Mouse (Mus musculus): Measurements from ENCODE around the gene Ssu72. TPM values are rescaled to one million over a fixed set of nuclear protein-coding genes. Genes with fewer than 3 reads are reported as not detected.
"Not testable (repeated sequence)": the region's sequence is repeated elsewhere in the genome, so short reads cannot be mapped to it uniquely, and the experiment has no call there.

The Ssu72 gene
- polyA plus RNA-seq, 1 experiment from 2014 or later = 115 TPM

DNA sequence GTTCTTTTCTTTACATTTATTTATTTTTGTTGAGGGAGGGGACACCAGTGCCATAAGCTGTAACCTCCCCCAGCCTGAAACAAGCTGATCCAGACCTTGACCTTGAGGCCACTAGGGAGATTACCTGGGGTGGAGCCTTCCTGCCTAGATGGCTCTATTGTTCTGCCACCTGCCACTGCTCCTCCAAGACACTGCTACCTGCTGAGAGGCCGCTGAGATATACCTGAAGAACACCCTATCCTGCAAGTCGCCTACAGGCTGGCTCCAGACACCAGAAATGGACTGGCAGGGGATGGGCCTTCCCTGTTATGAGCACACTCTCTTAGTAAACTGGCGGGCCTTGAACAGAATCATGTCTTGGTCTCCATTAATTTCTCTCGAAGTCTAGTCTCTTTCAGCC is 34.4 kb upstream of the Ssu72 start:
- H3K4me1 ChIP-seq (ENCODE audit: control insufficient read depth in 2 of 2, insufficient read depth in 2 of 2, low read length in 2 of 2); ATAC-seq (ENCODE audit: insufficient number of reproducible peaks, insufficient read depth, low FRiP score, low read depth); H3K9me3 ChIP-seq (ENCODE audit: control insufficient read depth, low read length); H3K27ac ChIP-seq (replicated peaks in 1 of 2; ENCODE audit: control insufficient read depth in 1 of 2, insufficient read depth in 1 of 2, low read depth in 2 of 2, low read length in 2 of 2); H3K4me2 ChIP-seq (ENCODE audit: low read length); H3K9ac ChIP-seq (ENCODE audit: low read length); H3K27me3 ChIP-seq (ENCODE audit: control insufficient read depth, insufficient read depth, low read length); H3K4me3 ChIP-seq (ENCODE audit: control insufficient read depth in 1 of 2, insufficient read depth in 1 of 2, low read depth in 1 of 2, low read length in 2 of 2): not testable (repeated sequence)
- 74% methylated on average over 4 of the region's 4 CpGs for WGBS
- H3K36me3 ChIP-seq (ENCODE audit: control insufficient read depth, insufficient read depth, low read length) = peaks cover 10% of the 10 kb centered on the region; the same call in 1 of the 2 replicates

DNA sequence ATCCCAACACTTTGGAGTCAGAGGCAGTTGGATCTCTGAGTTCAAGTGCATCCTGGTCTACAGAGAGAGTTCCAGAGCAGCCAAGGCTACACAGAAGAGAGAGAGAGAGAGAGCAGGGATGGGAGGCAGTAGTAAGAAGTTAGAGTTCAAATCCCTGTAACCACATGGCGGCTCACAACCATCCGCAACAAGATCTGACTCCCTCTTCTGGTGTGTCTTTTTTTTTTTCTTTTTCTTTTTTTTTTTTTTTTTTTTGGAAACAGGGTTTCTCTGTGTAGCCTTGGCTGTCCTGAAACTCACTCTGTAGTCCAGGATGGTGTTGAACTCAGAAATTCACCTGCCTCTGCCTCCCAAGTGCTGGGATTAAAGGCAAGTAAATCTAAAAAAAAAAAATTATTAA is 32.5 kb upstream of the Ssu72 start:
- Histone ChIP-seq H3K9ac (ENCODE audit: low read length) (no peak overlapping the region), H3K4me3 (ENCODE audit: control insufficient read depth in 1 of 2, insufficient read depth in 1 of 2, low read depth in 1 of 2, low read length in 2 of 2) (no peak overlapping the region), H3K9me3 (ENCODE audit: control insufficient read depth, low read length) (no peaks in the 10 kb centered on the region), H3K4me2 (ENCODE audit: low read length) (no peak overlapping the region), H3K36me3 (ENCODE audit: control insufficient read depth, insufficient read depth, low read length) (no peaks in the 10 kb centered on the region), H3K4me1 (ENCODE audit: control insufficient read depth in 2 of 2, insufficient read depth in 2 of 2, low read length in 2 of 2) (peaks cover 3 to 6% of the 10 kb centered on the region in 2 experiments), H3K27ac (replicated peaks in 1 of 2; ENCODE audit: control insufficient read depth in 1 of 2, insufficient read depth in 1 of 2, low read depth in 2 of 2, low read length in 2 of 2) (no peak overlapping the region), H3K27me3 (ENCODE audit: control insufficient read depth, insufficient read depth, low read length) (no peaks in the 10 kb centered on the region)
- no peak for ATAC-seq (ENCODE audit: insufficient number of reproducible peaks, insufficient read depth, low FRiP score, low read depth)
- 51% methylated on average over 2 of the region's 2 CpGs for WGBS

DNA sequence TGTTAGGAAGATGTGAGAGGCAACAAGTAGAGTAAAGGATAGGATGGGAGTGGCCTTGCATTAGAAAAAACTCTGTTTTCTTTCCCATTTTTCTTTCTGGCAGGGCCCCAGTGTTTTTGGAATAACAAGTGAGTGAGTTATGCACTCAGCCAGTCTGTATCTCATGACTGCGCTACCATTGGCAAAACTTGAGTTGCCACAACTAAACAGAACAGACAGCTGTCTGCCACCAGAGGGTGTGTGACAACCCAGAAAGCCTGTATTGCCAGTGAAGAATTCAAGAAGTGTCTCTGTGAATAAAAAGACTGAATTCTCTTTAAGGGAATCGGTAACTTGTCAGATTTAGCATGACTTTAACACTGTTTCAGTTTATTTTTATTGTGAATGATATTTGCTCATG is 28.6 kb upstream of the Ssu72 start:
- H3K27ac ChIP-seq (replicated peaks in 1 of 2; ENCODE audit: control insufficient read depth in 1 of 2, insufficient read depth in 1 of 2, low read depth in 2 of 2, low read length in 2 of 2) = no peak overlapping the region
- no peak overlapping the region for H3K4me3 ChIP-seq (ENCODE audit: control insufficient read depth in 1 of 2, insufficient read depth in 1 of 2, low read depth in 1 of 2, low read length in 2 of 2)
- ATAC-seq (ENCODE audit: insufficient number of reproducible peaks, insufficient read depth, low FRiP score, low read depth) = no peak
- no peak overlapping the region for H3K9ac ChIP-seq (ENCODE audit: low read length)
- no peak overlapping the region for H3K4me2 ChIP-seq (ENCODE audit: low read length)
- 70% methylated on average over 2 of the region's 2 CpGs for WGBS
- H3K4me1 ChIP-seq (ENCODE audit: control insufficient read depth in 2 of 2, insufficient read depth in 2 of 2, low read length in 2 of 2) = no peaks in the 10 kb centered on the region
- H3K27me3 ChIP-seq (ENCODE audit: control insufficient read depth, insufficient read depth, low read length) = no peaks in the 10 kb centered on the region
- H3K36me3 ChIP-seq (ENCODE audit: control insufficient read depth, insufficient read depth, low read length) = no peaks in the 10 kb centered on the region
- no peaks in the 10 kb centered on the region for H3K9me3 ChIP-seq (ENCODE audit: control insufficient read depth, low read length)

DNA sequence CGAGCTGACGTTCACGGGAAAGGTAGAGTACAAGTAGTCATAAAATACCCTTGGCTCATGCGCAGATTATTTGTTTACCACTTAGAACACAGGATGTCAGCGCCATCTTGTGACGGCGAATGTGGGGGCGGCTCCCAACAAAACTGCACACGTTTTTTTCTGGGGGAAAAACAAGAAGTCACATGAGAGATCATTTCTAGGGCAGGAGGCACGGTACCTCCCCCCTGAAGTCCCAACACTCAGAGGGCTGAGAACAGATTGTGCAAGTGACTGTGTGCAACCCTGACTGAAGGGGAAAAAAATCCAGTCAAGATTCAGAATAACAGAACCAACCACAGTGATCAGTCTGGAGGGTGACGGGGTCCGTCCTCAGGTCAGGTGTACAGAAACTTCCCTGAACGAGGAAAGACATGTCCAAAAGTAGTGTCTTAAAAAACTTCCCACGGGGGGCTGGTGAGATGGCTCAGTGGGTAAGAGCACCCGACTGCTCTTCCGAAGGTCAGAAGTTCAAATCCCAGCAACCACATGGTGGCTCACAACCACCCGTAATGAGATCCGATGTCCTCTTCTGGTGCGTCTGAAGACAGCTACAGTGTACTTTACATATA is 20.8 kb upstream of the Ssu72 start:
- H3K36me3 ChIP-seq (ENCODE audit: control insufficient read depth, insufficient read depth, low read length); H3K9me3 ChIP-seq (ENCODE audit: control insufficient read depth, low read length); H3K9ac ChIP-seq (ENCODE audit: low read length); H3K27me3 ChIP-seq (ENCODE audit: control insufficient read depth, insufficient read depth, low read length); H3K4me2 ChIP-seq (ENCODE audit: low read length); H3K27ac ChIP-seq (replicated peaks in 1 of 2; ENCODE audit: control insufficient read depth in 1 of 2, insufficient read depth in 1 of 2, low read depth in 2 of 2, low read length in 2 of 2); H3K4me3 ChIP-seq (ENCODE audit: control insufficient read depth in 1 of 2, insufficient read depth in 1 of 2, low read depth in 1 of 2, low read length in 2 of 2); H3K4me1 ChIP-seq (ENCODE audit: control insufficient read depth in 2 of 2, insufficient read depth in 2 of 2, low read length in 2 of 2); ATAC-seq (ENCODE audit: insufficient number of reproducible peaks, insufficient read depth, low FRiP score, low read depth): not testable (repeated sequence)
- 89% methylated on average over 15 of the region's 19 CpGs for WGBS

DNA sequence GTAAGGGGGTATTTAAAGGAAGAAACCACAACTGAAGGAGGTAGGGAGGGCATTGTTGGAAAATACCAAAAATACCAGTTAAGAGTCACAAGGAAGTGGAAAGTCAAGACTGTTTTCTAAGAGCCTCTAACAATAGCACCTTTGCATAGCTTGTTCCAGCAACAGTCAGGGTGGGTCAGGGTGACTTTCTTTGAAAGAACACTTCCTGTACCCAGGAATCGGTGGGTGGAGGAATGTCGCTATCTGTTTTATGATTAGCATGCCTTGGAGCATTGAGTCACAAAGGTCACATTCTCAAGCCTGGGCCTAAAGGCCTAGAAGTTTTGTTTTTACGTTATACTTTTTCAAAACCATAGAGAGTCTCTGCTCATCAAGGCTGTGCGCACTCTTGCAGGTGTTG is 16.8 kb upstream of the Ssu72 start:
- H3K9ac ChIP-seq (ENCODE audit: low read length); ATAC-seq (ENCODE audit: insufficient number of reproducible peaks, insufficient read depth, low FRiP score, low read depth); H3K27me3 ChIP-seq (ENCODE audit: control insufficient read depth, insufficient read depth, low read length); H3K27ac ChIP-seq (replicated peaks in 1 of 2; ENCODE audit: control insufficient read depth in 1 of 2, insufficient read depth in 1 of 2, low read depth in 2 of 2, low read length in 2 of 2); H3K4me1 ChIP-seq (ENCODE audit: control insufficient read depth in 2 of 2, insufficient read depth in 2 of 2, low read length in 2 of 2); H3K4me3 ChIP-seq (ENCODE audit: control insufficient read depth in 1 of 2, insufficient read depth in 1 of 2, low read depth in 1 of 2, low read length in 2 of 2); H3K4me2 ChIP-seq (ENCODE audit: low read length); H3K9me3 ChIP-seq (ENCODE audit: control insufficient read depth, low read length); H3K36me3 ChIP-seq (ENCODE audit: control insufficient read depth, insufficient read depth, low read length): not testable (repeated sequence)
- WGBS = 71% methylated on average over 4 of the region's 4 CpGs

DNA sequence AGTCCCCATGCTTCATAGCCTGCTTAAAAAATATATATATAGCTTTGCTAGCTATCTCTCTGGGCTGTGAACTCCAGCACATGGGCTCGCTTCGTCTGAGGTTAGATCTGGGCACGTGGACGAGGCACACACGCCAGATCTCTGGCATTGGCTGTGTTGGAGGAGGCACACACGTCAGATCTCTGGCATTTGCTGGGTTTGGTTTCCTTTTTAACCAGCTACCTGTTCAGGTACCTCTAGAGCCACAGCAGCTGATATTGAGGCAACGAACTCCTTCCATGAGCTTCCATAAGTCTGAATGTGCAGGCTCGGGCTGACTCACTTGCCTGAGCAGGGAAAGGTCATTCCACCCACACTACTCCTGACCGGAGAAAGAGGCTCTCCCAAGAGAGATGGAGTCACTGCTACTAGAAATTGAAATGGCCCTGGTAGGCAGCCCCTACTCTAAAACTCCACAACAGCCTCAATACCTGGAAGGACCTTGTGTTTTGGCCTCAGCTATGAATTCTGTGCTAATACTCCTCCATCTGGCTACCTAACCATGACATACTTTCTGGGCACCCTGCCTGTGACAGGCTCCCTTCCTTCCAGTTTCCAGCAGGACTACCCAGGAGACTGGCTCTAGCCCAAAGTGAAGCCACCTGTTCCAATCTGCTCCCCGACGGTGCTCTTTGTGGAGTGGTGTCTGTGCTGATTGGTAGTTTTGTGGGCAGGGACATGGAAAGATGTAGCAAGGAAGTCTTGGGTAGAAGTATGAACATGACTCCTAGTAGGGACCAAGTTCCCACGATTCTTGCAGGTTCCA is 13.8 kb upstream of the Ssu72 start:
- peaks cover 12% of the 10 kb centered on the region; the same call in 1 of the 2 replicates for H3K27me3 ChIP-seq (ENCODE audit: control insufficient read depth, insufficient read depth, low read length)

DNA sequence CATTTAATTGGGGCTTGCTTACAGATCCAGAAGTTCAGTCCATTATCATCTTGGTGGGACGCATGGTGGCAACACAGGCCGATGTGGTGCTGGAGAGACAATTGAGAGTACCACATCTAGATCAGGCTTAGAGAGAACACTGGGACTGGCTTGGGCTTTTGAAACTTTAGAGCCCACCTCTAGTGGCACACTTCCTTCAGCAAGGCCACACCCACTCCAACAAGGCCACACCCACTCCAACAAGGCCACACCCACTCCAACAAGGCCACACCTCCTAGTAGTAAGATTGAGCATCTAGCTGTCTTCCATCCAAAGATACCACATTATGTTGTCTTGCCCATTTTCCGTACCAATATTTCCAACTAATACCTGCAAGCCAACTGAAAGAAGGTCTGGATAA is 12.2 kb upstream of the Ssu72 start:
- H3K4me2 ChIP-seq (ENCODE audit: low read length) = no peak overlapping the region
- H3K36me3 ChIP-seq (ENCODE audit: control insufficient read depth, insufficient read depth, low read length) = no peaks in the 10 kb centered on the region
- H3K9ac ChIP-seq (ENCODE audit: low read length) = no peak overlapping the region
- peaks cover 17% of the 10 kb centered on the region; the same call in 1 of the 2 replicates for H3K27me3 ChIP-seq (ENCODE audit: control insufficient read depth, insufficient read depth, low read length)
- ATAC-seq (ENCODE audit: insufficient number of reproducible peaks, insufficient read depth, low FRiP score, low read depth) = no peak
- H3K27ac ChIP-seq (replicated peaks in 1 of 2; ENCODE audit: control insufficient read depth in 1 of 2, insufficient read depth in 1 of 2, low read depth in 2 of 2, low read length in 2 of 2) = no peak overlapping the region
- WGBS = 88% methylated on average over 3 of the region's 3 CpGs
- peaks cover 0 to 3% of the 10 kb centered on the region in 2 experiments; a peak in 3 of 4 replicates for H3K4me1 ChIP-seq (ENCODE audit: control insufficient read depth in 2 of 2, insufficient read depth in 2 of 2, low read length in 2 of 2)
- H3K4me3 ChIP-seq (ENCODE audit: control insufficient read depth in 1 of 2, insufficient read depth in 1 of 2, low read depth in 1 of 2, low read length in 2 of 2) = no peak overlapping the region
- no peaks in the 10 kb centered on the region for H3K9me3 ChIP-seq (ENCODE audit: control insufficient read depth, low read length)

More for the DNA sequence above, 13.8 kb upstream of the Ssu72 start:
- Histone ChIP-seq H3K36me3 (ENCODE audit: control insufficient read depth, insufficient read depth, low read length) (no peaks in the 10 kb centered on the region), H3K4me3 (ENCODE audit: control insufficient read depth in 1 of 2, insufficient read depth in 1 of 2, low read depth in 1 of 2, low read length in 2 of 2) (no peak overlapping the region), H3K9ac (ENCODE audit: low read length) (no peak overlapping the region), H3K27ac (replicated peaks in 1 of 2; ENCODE audit: control insufficient read depth in 1 of 2, insufficient read depth in 1 of 2, low read depth in 2 of 2, low read length in 2 of 2) (no peak overlapping the region), H3K4me2 (ENCODE audit: low read length) (no peak overlapping the region), H3K4me1 (ENCODE audit: control insufficient read depth in 2 of 2, insufficient read depth in 2 of 2, low read length in 2 of 2) (no peaks in the 10 kb centered on the region; a peak in 2 of 4 replicates), H3K9me3 (ENCODE audit: control insufficient read depth, low read length) (no peaks in the 10 kb centered on the region)
- 72% methylated on average over 12 of the region's 12 CpGs for WGBS
- no peak for ATAC-seq (ENCODE audit: insufficient number of reproducible peaks, insufficient read depth, low FRiP score, low read depth)

Measured in heart, embryonic 14.5 days (tissue).